Mouse (Mus musculus): ENCODE measurements around the gene Bpifb9a.
A peak's percentile ranks its signal among the peaks of the same experiment; 100 is the strongest.
"Not testable (repeated sequence)": the region's sequence is repeated elsewhere in the genome, so short reads cannot be mapped to it uniquely, and the experiment has no call there.

Gene Bpifb9a

GRCm38 (mm10) chr2:154257554-154257953, at the start of gene Bpifb9a:
Gene Bpifb9a, plus strand, starts transcription at chr2:154257854.
- DNase-seq (ENCODE audit: low read depth, low spot score) = not testable (repeated sequence)

GRCm38 (mm10) chr2:154209112-154209511, 48.5 kb upstream of the Bpifb9a start:
- no peak for DNase-seq (ENCODE audit: low read depth, low spot score)

GRCm38 (mm10) chr2:154211121-154211520, 46.5 kb upstream of the Bpifb9a start:
- no peak for DNase-seq (ENCODE audit: low read depth, low spot score)

- DNase-seq (ENCODE audit: low read depth, low spot score) = no peak
These were observed 45.8 kb upstream of the Bpifb9a start for GRCm38 (mm10) chr2:154211881-154212280.

- peak; percentile 36 for DNase-seq (ENCODE audit: low read depth, low spot score)
These were observed 42.5 kb upstream of the Bpifb9a start for GRCm38 (mm10) chr2:154215191-154215590.

- no peak for DNase-seq (ENCODE audit: low read depth, low spot score)
These were observed 37.7 kb upstream of the Bpifb9a start for GRCm38 (mm10) chr2:154219950-154220349.

- DNase-seq (ENCODE audit: low read depth, low spot score) = no peak
These were observed 34.3 kb upstream of the Bpifb9a start, which contains the start of gene Bpifb5 for GRCm38 (mm10) chr2:154223265-154223916. Gene Bpifb5, plus strand, starts transcription at chr2:154223742.

- DNase-seq (ENCODE audit: low read depth, low spot score) = no peak
These were observed 33.8 kb upstream of the Bpifb9a start for GRCm38 (mm10) chr2:154223917-154224273.

- no peak for DNase-seq (ENCODE audit: low read depth, low spot score)
These were observed 30.7 kb upstream of the Bpifb9a start for GRCm38 (mm10) chr2:154226991-154227390.

GRCm38 (mm10) chr2:154227830-154228229, 29.8 kb upstream of the Bpifb9a start:
- DNase-seq (ENCODE audit: low read depth, low spot score) = no peak

GRCm38 (mm10) chr2:154233426-154233825, 24.2 kb upstream of the Bpifb9a start:
- DNase-seq (ENCODE audit: low read depth, low spot score) = no peak

GRCm38 (mm10) chr2:154240771-154241170, 16.9 kb upstream of the Bpifb9a start:
- no peak for DNase-seq (ENCODE audit: low read depth, low spot score)

GRCm38 (mm10) chr2:154242726-154243125, 14.9 kb upstream of the Bpifb9a start:
- not testable (repeated sequence) for DNase-seq (ENCODE audit: low read depth, low spot score)

GRCm38 (mm10) chr2:154243356-154244036, 14.2 kb upstream of the Bpifb9a start:
- DNase-seq (ENCODE audit: low read depth, low spot score) = no peak

- no peak for DNase-seq (ENCODE audit: low read depth, low spot score)
These were observed 12.3 kb upstream of the Bpifb9a start for GRCm38 (mm10) chr2:154245322-154245721.

- not testable (repeated sequence) for DNase-seq (ENCODE audit: low read depth, low spot score)
These were observed 2.4 kb upstream of the Bpifb9a start for GRCm38 (mm10) chr2:154255254-154255653.

- no peak for DNase-seq (ENCODE audit: low read depth, low spot score)
These were observed 1.9 kb upstream of the Bpifb9a start for GRCm38 (mm10) chr2:154255770-154256169.

GRCm38 (mm10) chr2:154264397-154264796, 6.7 kb downstream of the Bpifb9a start:
- not testable (repeated sequence) for DNase-seq (ENCODE audit: low read depth, low spot score)

GRCm38 (mm10) chr2:154291866-154292265, 34.2 kb downstream of the Bpifb9a start:
- DNase-seq (ENCODE audit: low read depth, low spot score) = not testable (repeated sequence)

GRCm38 (mm10) chr2:154292833-154293232, 35.2 kb downstream of the Bpifb9a start:
- DNase-seq (ENCODE audit: low read depth, low spot score) = no peak

GRCm38 (mm10) chr2:154294746-154295145, 37.1 kb downstream of the Bpifb9a start:
- not testable (repeated sequence) for DNase-seq (ENCODE audit: low read depth, low spot score)

- DNase-seq (ENCODE audit: low read depth, low spot score) = peak; percentile 47
These were observed 42.8 kb downstream of the Bpifb9a start for GRCm38 (mm10) chr2:154300496-154300895.

GRCm38 (mm10) chr2:154301763-154302162, 44.1 kb downstream of the Bpifb9a start:
- DNase-seq (ENCODE audit: low read depth, low spot score) = no peak

All from c-Kit-negative CD71-positive TER-119-positive erythroid progenitor cells, embryonic 14.5 days (primary cell).